Mouse (Mus musculus): ENCODE data around the gene Rpl13a. TPM values are rescaled to one million over a fixed set of nuclear protein-coding genes. Genes with fewer than 3 reads are reported as not detected.
"Not testable (repeated sequence)": the region's sequence is repeated elsewhere in the genome, so short reads cannot be mapped to it uniquely, and the experiment has no call there.

Gene Rpl13a
- polyA plus RNA-seq, 1 experiment from 2014 or later: 1,390 TPM

DNA sequence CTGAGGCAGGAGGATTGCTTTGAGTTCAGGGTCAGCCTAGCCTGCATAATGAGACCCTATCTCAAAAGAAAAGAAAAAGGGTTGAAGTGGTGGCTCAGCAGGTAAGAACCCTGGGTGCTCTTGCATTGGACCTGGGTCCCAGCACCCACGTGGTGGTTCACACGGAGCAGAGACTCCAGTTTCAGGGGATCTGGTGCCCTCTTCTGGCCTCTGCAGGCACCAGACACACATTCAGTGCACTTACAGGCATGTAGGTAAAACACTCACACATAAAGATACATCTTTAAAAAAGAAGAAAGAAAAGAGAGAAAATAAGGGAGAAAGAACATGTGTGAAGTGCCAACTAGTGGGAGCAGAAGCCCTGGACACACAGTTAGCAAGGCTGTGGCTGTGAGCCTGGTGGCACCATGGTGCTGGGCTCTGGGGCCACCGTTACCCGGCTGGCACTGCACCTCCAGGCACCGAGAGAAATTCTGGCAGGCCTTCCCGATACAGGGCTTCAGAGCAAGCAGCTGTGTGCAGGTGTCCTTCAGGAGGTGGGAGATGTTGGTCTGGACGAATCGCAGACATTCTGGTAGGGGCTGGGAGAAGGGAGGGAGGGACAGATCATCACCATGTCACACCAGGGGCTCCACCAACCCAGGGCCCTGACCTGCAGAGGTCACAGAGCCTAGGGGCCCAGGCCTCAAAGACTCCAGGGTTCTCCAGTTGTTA is 5.0 kb upstream of the Rpl13a start:
- ATAC-seq (ENCODE audit: insufficient number of reproducible peaks, low FRiP score, low TSS enrichment, low read depth): no peak

DNA sequence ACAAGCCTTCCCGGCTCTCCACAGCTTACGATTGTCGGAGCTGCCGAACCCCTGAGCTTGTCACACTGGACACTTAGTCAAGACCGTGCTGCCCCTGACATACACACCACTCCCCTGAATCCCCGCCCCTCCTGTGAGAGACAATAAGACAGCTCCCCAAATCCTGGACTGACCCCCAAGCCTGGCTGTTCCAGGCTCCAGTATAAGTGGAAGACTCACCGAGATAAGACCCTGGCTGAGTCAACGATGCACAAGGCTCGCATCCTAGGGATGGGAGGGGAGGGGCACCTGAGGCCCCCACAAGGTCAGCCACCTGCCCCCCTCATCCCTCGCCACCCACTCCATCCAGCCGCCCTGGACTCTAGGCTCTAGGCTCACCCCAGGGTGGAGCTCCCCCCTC is 3.3 kb upstream of the Rpl13a start:
- Histone ChIP-seq H3K9ac (no peak overlapping the region), H3K4me3 (no peak overlapping the region), H3K27ac (no peak overlapping the region), H3K36me3 (peaks cover 7% of the 10 kb centered on the region), H3K27me3 (0 out of 2 replicates have a peak, but pooled peaks cover 6% of the 10 kb centered on the region), H3K4me2 (no peak overlapping the region), H3K9me3 (no peaks in the 10 kb centered on the region), H3K4me1 (peaks cover 31% of the 10 kb centered on the region)
- 83% methylated on average over 11 of the region's 11 CpGs for WGBS
- ATAC-seq (ENCODE audit: insufficient number of reproducible peaks, low FRiP score, low TSS enrichment, low read depth): no peak

More for the DNA sequence above, 5.0 kb upstream of the Rpl13a start:
- Histone ChIP-seq H3K9ac (no peak overlapping the region), H3K4me2 (no peak overlapping the region), H3K9me3 (no peaks in the 10 kb centered on the region), H3K4me1 (peaks cover 24% of the 10 kb centered on the region), H3K4me3 (no peak overlapping the region), H3K27me3 (0 out of 2 replicates have a peak, but pooled peaks cover 6% of the 10 kb centered on the region), H3K36me3 (no peaks in the 10 kb centered on the region), H3K27ac (no peak overlapping the region)
- 71% methylated on average over 8 of the region's 8 CpGs for WGBS

GRCm38 (mm10) chr7:45129776-45130512 is 1.4 kb upstream of the Rpl13a start:
- Histone ChIP-seq H3K9ac (no peak overlapping the region), H3K27me3 (no peaks in the 10 kb centered on the region), H3K4me1 (peaks cover 40% of the 10 kb centered on the region), H3K4me2 (peak overlapping the region; percentile 60), H3K36me3 (peaks cover 26% of the 10 kb centered on the region), H3K4me3 (peak overlapping the region; percentile 90), H3K9me3 (no peaks in the 10 kb centered on the region), H3K27ac (peak overlapping the region; percentile 90)
- no peak for ATAC-seq (ENCODE audit: insufficient number of reproducible peaks, low FRiP score, low TSS enrichment, low read depth)
- 65% methylated on average over 15 of the region's 15 CpGs for WGBS

DNA sequence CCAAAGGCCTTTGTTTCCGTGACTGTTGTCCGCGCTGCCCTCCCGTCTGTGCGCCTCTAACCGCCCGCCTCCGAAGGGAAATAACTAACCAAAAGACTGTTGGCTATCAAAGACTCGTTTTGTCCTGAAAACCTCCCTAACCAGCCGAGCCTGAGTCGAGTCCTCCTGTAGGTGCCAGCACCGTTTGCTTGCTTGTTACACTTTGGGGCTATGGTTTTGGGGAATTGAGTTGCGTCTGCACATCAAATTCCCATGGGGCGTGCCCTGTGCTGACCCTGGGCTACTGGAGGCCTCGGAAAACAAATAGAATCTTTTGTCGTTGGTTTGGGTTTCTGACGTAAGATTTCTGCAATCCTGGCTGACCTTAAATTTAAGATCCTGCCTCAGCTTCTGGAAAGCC is 757 bp upstream of the Rpl13a start:
- peak overlapping the region; percentile 60 for H3K4me2 ChIP-seq
- ATAC-seq (ENCODE audit: insufficient number of reproducible peaks, low FRiP score, low TSS enrichment, low read depth): no peak
- H3K27me3 ChIP-seq: no peaks in the 10 kb centered on the region
- H3K27ac ChIP-seq: peak overlapping the region; percentile 90
- H3K4me3 ChIP-seq: peak overlapping the region; percentile 90
- H3K4me1 ChIP-seq: peaks cover 38% of the 10 kb centered on the region
- peaks cover 26% of the 10 kb centered on the region for H3K36me3 ChIP-seq
- H3K9me3 ChIP-seq: no peaks in the 10 kb centered on the region
- peak overlapping the region; percentile 53 for H3K9ac ChIP-seq
- under 1% methylated on average over 17 of the region's 17 CpGs for WGBS

DNA sequence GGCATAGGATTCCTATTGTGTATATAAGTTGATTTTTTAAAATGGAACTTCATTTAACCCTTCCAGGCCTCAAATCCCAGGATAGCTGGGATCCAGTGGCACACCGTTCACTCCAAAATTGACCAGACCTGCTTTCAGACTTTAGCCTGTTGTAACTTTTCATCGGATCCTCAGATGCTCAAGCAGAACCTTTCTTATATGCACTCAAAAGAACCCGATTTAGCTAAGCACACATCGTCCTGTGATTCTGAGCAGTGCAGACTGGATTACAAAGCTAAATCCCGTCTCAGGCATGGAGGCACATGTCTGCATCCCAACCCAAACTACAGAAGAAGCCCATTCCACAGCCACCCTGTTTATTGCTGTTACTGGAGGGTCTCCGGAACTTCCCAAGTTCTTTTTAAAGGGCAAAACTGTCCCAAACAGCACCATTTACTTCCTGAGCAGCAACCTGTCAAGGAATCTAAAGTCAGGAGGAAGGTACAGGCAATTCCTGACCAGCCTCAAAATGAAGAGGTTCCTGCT is 799 bp downstream of the Rpl13a start:
- Histone ChIP-seq H3K27me3 (no peaks in the 10 kb centered on the region), H3K9ac (peak overlapping the region; percentile 96), H3K9me3 (no peaks in the 10 kb centered on the region), H3K4me3 (peak overlapping the region; percentile 90), H3K27ac (peak overlapping the region; percentile 91), H3K4me2 (peak overlapping the region; percentile 69), H3K4me1 (peaks cover 45% of the 10 kb centered on the region), H3K36me3 (peaks cover 31% of the 10 kb centered on the region)
- ATAC-seq (ENCODE audit: insufficient number of reproducible peaks, low FRiP score, low TSS enrichment, low read depth): no peak
- WGBS: 1% methylated on average over 6 of the region's 6 CpGs

DNA sequence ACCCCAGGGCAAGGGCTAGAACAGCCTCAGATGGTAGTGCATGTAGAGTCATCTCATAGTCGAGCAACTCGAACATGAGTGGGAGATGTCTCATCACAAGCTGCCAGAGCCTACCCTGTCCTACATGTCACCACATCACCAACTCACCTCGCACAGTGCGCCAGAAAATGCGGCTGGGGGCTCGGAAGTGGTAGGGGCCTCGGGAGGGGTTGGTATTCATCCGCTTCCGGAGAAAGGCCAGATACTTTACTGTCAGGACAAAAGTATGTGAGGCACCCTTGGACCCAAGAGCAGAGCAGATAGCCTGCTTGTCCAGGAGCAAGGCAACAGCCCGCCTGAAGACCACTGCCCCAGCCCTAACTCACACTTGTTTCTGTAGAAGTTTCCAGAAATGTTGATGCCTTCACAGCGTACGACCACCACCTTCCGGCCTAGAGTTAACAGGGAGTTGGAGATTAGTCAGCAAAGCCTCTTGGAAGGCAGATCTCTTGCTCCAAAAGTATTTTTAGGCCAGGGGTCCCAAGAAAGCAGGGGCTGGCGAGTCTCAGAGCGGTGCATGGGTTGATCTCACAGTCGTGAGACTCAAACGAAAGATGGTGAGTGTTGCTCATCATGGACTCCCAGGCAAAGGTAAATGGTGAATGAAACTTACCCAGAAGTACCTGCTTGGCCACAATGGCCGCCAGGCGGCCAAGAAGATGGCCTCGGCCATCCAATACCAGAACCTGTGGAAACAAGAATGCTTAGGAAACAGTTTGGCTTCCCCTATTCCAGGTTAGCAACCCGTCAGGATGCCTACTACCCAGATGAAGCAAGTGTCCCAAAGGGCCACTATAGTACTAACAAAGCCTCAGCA is 1.5 kb downstream of the Rpl13a start:
- H3K9me3 ChIP-seq: no peaks in the 10 kb centered on the region
- H3K4me2 ChIP-seq: peak overlapping the region; percentile 69
- WGBS: 34% methylated on average over 21 of the region's 21 CpGs
- H3K4me3 ChIP-seq: peak overlapping the region; percentile 90
- ATAC-seq (ENCODE audit: insufficient number of reproducible peaks, low FRiP score, low TSS enrichment, low read depth): no peak
- H3K4me1 ChIP-seq: peaks cover 51% of the 10 kb centered on the region
- H3K9ac ChIP-seq: peak overlapping the region; percentile 96
- no peaks in the 10 kb centered on the region for H3K27me3 ChIP-seq
- H3K36me3 ChIP-seq: peaks cover 37% of the 10 kb centered on the region
- peak overlapping the region; percentile 91 for H3K27ac ChIP-seq

GRCm38 (mm10) chr7:45126147-45126843 is 2.3 kb downstream of the Rpl13a start:
- H3K27ac ChIP-seq: peak overlapping the region; percentile 91
- peak overlapping the region; percentile 90 for H3K4me3 ChIP-seq
- peaks cover 59% of the 10 kb centered on the region for H3K4me1 ChIP-seq
- WGBS: 70% methylated on average over 17 of the region's 17 CpGs
- peaks cover 45% of the 10 kb centered on the region for H3K36me3 ChIP-seq
- no peaks in the 10 kb centered on the region for H3K9me3 ChIP-seq
- ATAC-seq (ENCODE audit: insufficient number of reproducible peaks, low FRiP score, low TSS enrichment, low read depth): no peak
- no peaks in the 10 kb centered on the region for H3K27me3 ChIP-seq
- H3K4me2 ChIP-seq: peak overlapping the region; percentile 69
- peak overlapping the region; percentile 96; the same call in 1 of the 2 replicates for H3K9ac ChIP-seq

GRCm38 (mm10) chr7:45125649-45126048 is 2.9 kb downstream of the Rpl13a start:
- H3K27me3 ChIP-seq; ATAC-seq (ENCODE audit: insufficient number of reproducible peaks, low FRiP score, low TSS enrichment, low read depth); H3K9ac ChIP-seq; H3K9me3 ChIP-seq; H3K4me3 ChIP-seq: not testable (repeated sequence)
- Histone ChIP-seq H3K27ac (peak overlapping the region; percentile 91; the same call in 1 of the 2 replicates), H3K36me3 (peaks cover 51% of the 10 kb centered on the region), H3K4me2 (peak overlapping the region; percentile 20; the same call in 1 of the 2 replicates), H3K4me1 (peaks cover 63% of the 10 kb centered on the region)
- 61% methylated on average over 5 of the region's 5 CpGs for WGBS

DNA sequence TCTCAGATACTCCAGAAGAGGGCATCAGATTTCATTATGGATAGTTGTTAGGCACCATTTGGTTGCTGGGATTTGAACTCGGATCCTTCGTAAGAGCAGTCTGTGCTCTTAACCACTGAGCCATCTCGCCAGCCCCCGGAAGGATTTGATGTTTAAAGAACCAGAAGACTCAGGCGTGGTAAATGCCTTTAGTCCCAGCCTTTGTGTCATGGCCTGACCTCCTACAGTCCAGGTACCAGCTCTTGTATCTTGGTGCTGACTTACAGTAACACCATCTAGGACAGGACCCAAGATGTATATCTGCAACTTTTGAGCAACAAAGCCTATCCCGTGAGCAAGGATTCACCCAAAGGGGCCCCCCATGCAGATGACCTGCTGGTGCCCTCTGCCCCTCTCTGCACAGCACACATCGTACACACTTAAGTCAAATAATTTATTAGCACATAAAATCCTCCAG is 3.4 kb downstream of the Rpl13a start:
- Histone ChIP-seq H3K9me3 (no peaks in the 10 kb centered on the region), H3K27me3 (no peaks in the 10 kb centered on the region), H3K4me2 (peak overlapping the region; percentile 38; the same call in 1 of the 2 replicates), H3K9ac (no peak overlapping the region), H3K4me1 (peaks cover 63% of the 10 kb centered on the region), H3K27ac (peak overlapping the region; percentile 89), H3K4me3 (peak overlapping the region; percentile 89; the same call in 1 of the 2 replicates), H3K36me3 (peaks cover 56% of the 10 kb centered on the region)
- ATAC-seq (ENCODE audit: insufficient number of reproducible peaks, low FRiP score, low TSS enrichment, low read depth): no peak
- 15% methylated on average over 7 of the region's 7 CpGs for WGBS

DNA sequence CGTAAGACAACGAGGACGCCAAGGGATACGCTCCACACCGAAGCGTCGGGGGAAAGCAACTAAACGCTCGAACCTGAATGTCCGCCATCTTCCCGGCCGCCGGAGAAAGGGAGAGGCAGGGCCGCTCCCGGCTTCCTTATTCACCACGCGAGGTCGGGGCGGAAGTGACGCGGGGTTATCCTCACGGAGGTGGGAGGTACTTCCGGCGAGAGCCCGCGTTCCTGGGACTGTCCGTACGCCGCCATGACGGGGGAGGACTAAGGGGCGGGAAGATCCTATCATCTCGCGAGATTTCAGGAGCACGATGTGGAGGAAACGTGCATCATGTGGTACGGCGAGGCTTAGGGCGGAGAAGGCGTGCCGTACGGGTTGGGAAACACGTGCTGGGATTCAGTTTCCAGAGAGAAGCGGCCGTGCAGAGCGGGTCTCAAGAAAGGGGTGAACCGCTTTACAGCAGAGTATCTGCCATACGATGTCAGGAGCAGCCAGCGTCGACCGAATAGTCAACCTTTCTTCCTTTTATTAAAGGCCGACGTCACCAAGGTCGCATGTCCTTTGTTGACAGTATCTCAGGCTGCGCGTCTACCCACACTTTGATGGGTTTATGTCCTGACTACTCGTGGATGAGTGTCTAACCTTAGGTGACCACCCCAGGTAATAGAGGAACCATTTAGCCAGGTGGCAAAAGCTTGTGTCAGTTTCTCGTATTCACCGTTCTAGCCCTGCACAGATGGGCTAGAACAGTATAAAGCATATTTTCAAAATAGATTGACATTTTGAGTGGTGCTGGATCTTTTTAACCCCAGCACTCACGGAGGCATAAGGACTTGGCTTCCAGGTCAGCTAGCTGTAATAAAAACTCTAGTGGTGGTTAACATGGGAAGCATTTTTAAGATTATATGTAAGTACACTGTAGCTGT is 4.1 kb downstream of the Rpl13a start, which contains the start of gene Rps11:
Gene Rps11 (minus strand): TSS at position 216 of the 920 bp plus-strand sequence.
- H3K4me3 ChIP-seq: peak within 1 kb of the TSS; percentile 89
- H3K27me3 ChIP-seq: no peaks in the 10 kb centered on the region
- WGBS: under 1% methylated on average over 59 of the region's 59 CpGs
- H3K4me1 ChIP-seq: peaks cover 58% of the 10 kb centered on the region
- H3K4me2 ChIP-seq: peak within 1 kb of the TSS; percentile 67
- peaks cover 63% of the 10 kb centered on the region for H3K36me3 ChIP-seq
- peak within 1 kb of the TSS; percentile 89 for H3K27ac ChIP-seq
- peak within 1 kb of the TSS; percentile 95 for H3K9ac ChIP-seq
- ATAC-seq (ENCODE audit: insufficient number of reproducible peaks, low FRiP score, low TSS enrichment, low read depth): peak; percentile 83
- H3K9me3 ChIP-seq: no peaks in the 10 kb centered on the region

Measured in limb, embryonic 15.5 days (tissue).